Mouse (Mus musculus) CH12.LX (cell line): Measurements from ENCODE around the gene Pi16. TPM values are rescaled to one million over a fixed set of nuclear protein-coding genes. Genes with fewer than 3 reads are reported as not detected.

Source experiments
- DNase-seq: peaks from one replicate; pipeline ENCODE4 v3.0.0-alpha.2; 2013; ENCODE audit errors: extremely low read depth
- H3K27ac ChIP-seq: 2 replicates; pipeline ENCODE4 v1.5.1; 2012; ENCODE audit warnings: low read depth, mild to moderate bottlenecking, control low read depth, moderate library complexity; ENCODE audit not compliant: insufficient read depth
- H3K27me3 ChIP-seq: replicated peaks from 2 replicates; pipeline ENCODE3; 2012; ENCODE audit warnings: inconsistent platforms
- H3K36me3 ChIP-seq, 2 experiments: replicated peaks in 1 of 2; 2 replicates each; pipeline versions ENCODE3 to v1.6.1; 2012; ENCODE audit warnings: inconsistent platforms in 1 of 2, low read length in 1 of 2, mild to moderate bottlenecking in 1 of 2, mixed read lengths in 1 of 2, moderate library complexity in 1 of 2; ENCODE audit not compliant: control insufficient read depth in 1 of 2, insufficient read depth in 1 of 2
- H3K4me1 ChIP-seq, 2 experiments: 2 replicates each; pipeline ENCODE4 v1.6.1; 2012; ENCODE audit warnings: inconsistent platforms in 1 of 2, moderate library complexity in 1 of 2; ENCODE audit not compliant: insufficient read depth in 2 of 2, control insufficient read depth in 1 of 2
- H3K4me2 ChIP-seq: 2 replicates; pipeline ENCODE4 v1.6.1; 2012; ENCODE audit warnings: low read depth, mild to moderate bottlenecking, control low read depth; ENCODE audit not compliant: poor library complexity, insufficient read depth, severe bottlenecking
- H3K4me3 ChIP-seq, 3 experiments: fragments of 150-350 bp in 1 of 3; sonication (generic) in 1 of 3; replicated peaks in 1 of 3; 2 replicates each; pipeline versions ENCODE3 to v1.5.1; 2011 to 2012; ENCODE audit warnings: low read depth in 2 of 3, low read length in 2 of 3, mild to moderate bottlenecking in 2 of 3, moderate library complexity in 2 of 3, control low read depth in 1 of 3, improper control_type of control experiment in 1 of 3, inconsistent platforms in 1 of 3, mixed read lengths in 1 of 3; ENCODE audit not compliant: poor library complexity in 1 of 3
- H3K79me2 ChIP-seq: replicated peaks from 2 replicates; pipeline ENCODE4 v1.6.1; 2012; ENCODE audit warnings: mild to moderate bottlenecking, moderate library complexity; ENCODE audit not compliant: control insufficient read depth, poor library complexity, insufficient read depth, severe bottlenecking; ENCODE audit errors: extremely low read depth
- H3K9ac ChIP-seq: 2 replicates; pipeline ENCODE4 v1.6.1; 2012; ENCODE audit warnings: low read depth, mild to moderate bottlenecking, control low read depth, moderate library complexity; ENCODE audit not compliant: insufficient read depth
- H3K9me3 ChIP-seq: replicated peaks from 2 replicates; pipeline ENCODE3; 2012; ENCODE audit warnings: low read length, inconsistent platforms, mixed read lengths
- CHD1 ChIP-seq: IDR thresholded peaks from 2 replicates; pipeline ENCODE4 v1.6.1; 2012; ENCODE audit warnings: low read depth, low read length, improper control_type of control experiment, inconsistent platforms
- EP300 ChIP-seq: IDR thresholded peaks from 2 replicates; pipeline ENCODE4 v1.6.1; 2011; ENCODE audit warnings: low read length, improper control_type of control experiment
- ETS1 ChIP-seq: conservative IDR thresholded peaks from 2 replicates; pipeline ENCODE4 v1.6.1; 2012; ENCODE audit warnings: low read depth, mild to moderate bottlenecking, inconsistent platforms, low read length, improper control_type of control experiment, moderate library complexity
- IRF4 ChIP-seq: IDR thresholded peaks from 2 replicates; pipeline ENCODE4 v1.6.1; 2014; ENCODE audit warnings: low read depth, mild to moderate bottlenecking, inconsistent platforms, low read length, improper control_type of control experiment
- JUND ChIP-seq: conservative IDR thresholded peaks from 2 replicates; pipeline ENCODE4 v1.6.1; 2011; ENCODE audit warnings: low read depth, low read length, improper control_type of control experiment
- KAT2A ChIP-seq: IDR thresholded peaks from 2 replicates; pipeline ENCODE4 v1.6.1; 2012; ENCODE audit warnings: low read length, improper control_type of control experiment, inconsistent platforms; ENCODE audit not compliant: insufficient replicate concordance
- MAX ChIP-seq: IDR thresholded peaks from 2 replicates; pipeline ENCODE4 v1.6.1; 2011; ENCODE audit warnings: low read length, improper control_type of control experiment
- MAZ ChIP-seq: IDR thresholded peaks from 2 replicates; pipeline ENCODE4 v1.6.1; 2012; ENCODE audit warnings: low read depth, mild to moderate bottlenecking, inconsistent platforms, low read length, improper control_type of control experiment, moderate library complexity
- MEF2A ChIP-seq: IDR thresholded peaks from 2 replicates; pipeline ENCODE4 v1.6.1; 2014; ENCODE audit warnings: low read depth, mild to moderate bottlenecking, inconsistent platforms, low read length, improper control_type of control experiment, borderline replicate concordance
- MXI1 ChIP-seq: IDR thresholded peaks from 2 replicates; pipeline ENCODE4 v1.6.1; 2011; ENCODE audit warnings: mild to moderate bottlenecking, low read depth, low read length, improper control_type of control experiment
- MYC ChIP-seq: IDR thresholded peaks from 2 replicates; pipeline ENCODE4 v1.6.1; 2011; ENCODE audit warnings: low read depth, mild to moderate bottlenecking, improper control_type of control experiment, low read length
- NELFE ChIP-seq: IDR thresholded peaks from 2 replicates; pipeline ENCODE4 v1.6.1; 2011; ENCODE audit warnings: low read depth, low read length, improper control_type of control experiment
- NRF1 ChIP-seq: IDR thresholded peaks from 2 replicates; pipeline ENCODE4 v1.6.1; 2014; ENCODE audit warnings: low read depth, mild to moderate bottlenecking, inconsistent platforms, low read length, improper control_type of control experiment, moderate library complexity
- PAX5 ChIP-seq: IDR thresholded peaks from 2 replicates; pipeline ENCODE4 v1.6.1; 2012; ENCODE audit warnings: low read length, inconsistent platforms, mixed read lengths
- POLR2AphosphoS2 ChIP-seq: IDR thresholded peaks from 2 replicates; pipeline ENCODE4 v1.6.1; 2011; ENCODE audit warnings: low read depth, low read length, improper control_type of control experiment
- RAD21 ChIP-seq: IDR thresholded peaks from 2 replicates; pipeline ENCODE4 v1.6.1; 2011; ENCODE audit warnings: low read depth, mild to moderate bottlenecking, low read length, improper control_type of control experiment, moderate library complexity
- RCOR1 ChIP-seq: conservative IDR thresholded peaks from 2 replicates; pipeline ENCODE4 v1.6.1; 2012; ENCODE audit warnings: low read depth, mild to moderate bottlenecking, inconsistent platforms, low read length, improper control_type of control experiment
- TBP ChIP-seq: conservative IDR thresholded peaks from 2 replicates; pipeline ENCODE4 v1.6.1; 2011; ENCODE audit warnings: low read depth, low read length, improper control_type of control experiment
- TCF12 ChIP-seq: IDR thresholded peaks from 2 replicates; pipeline ENCODE4 v1.6.1; 2014; ENCODE audit warnings: low read depth, mild to moderate bottlenecking, inconsistent platforms, low read length, improper control_type of control experiment
- UBTF ChIP-seq: IDR thresholded peaks from 2 replicates; pipeline ENCODE4 v1.6.1; 2012; ENCODE audit warnings: low read depth, mild to moderate bottlenecking, inconsistent platforms, low read length, improper control_type of control experiment, moderate library complexity
- USF1 ChIP-seq: IDR thresholded peaks from 2 replicates; pipeline ENCODE4 v1.6.1; 2014; ENCODE audit warnings: low read depth, mild to moderate bottlenecking, inconsistent platforms, low read length, improper control_type of control experiment
- ZC3H11A ChIP-seq: IDR thresholded peaks from 2 replicates; pipeline ENCODE4 v1.6.1; 2012; ENCODE audit warnings: low read depth, mild to moderate bottlenecking, inconsistent platforms, low read length, improper control_type of control experiment
- ZKSCAN1 ChIP-seq: IDR thresholded peaks from 2 replicates; pipeline ENCODE4 v1.6.1; 2012; ENCODE audit warnings: low read depth, inconsistent platforms, low read length, improper control_type of control experiment, borderline replicate concordance
- dilution Hi-C: fragments of 300-500 bp; cut with MboI; formaldehyde crosslinking; loops from 2 replicates; pipeline ENCODE4 v1.14.3; 2020; ENCODE audit warnings: low sequenced_read_pairs; ENCODE audit not compliant: extremely low pct_unique_long_range_greater_than_20kb, extremely low pct_ligation_motif_present
- in situ Hi-C: fragments of 300-500 bp; cut with MboI; formaldehyde crosslinking; loops from 3 replicates; pipeline ENCODE4 v1.14.3; 2019; ENCODE audit warnings: low sequenced_read_pairs, low pct_ligation_motif_present, low pct_unique_long_range_greater_than_20kb, mixed read lengths
- polyA plus RNA-seq: library from polyadenylated mRNA; unstranded; fragments of >175 nt; gene quantifications from 2 replicates; pipeline ENCODE4 v1.2.1, GENCODE M21; 2012; ENCODE audit warnings: low read depth; ENCODE audit not compliant: insufficient read length
- total RNA-seq, 2 experiments: library from RNA; depleted of rRNA; stranded (reverse); fragments of 300-350 nt in 1 of 2; fragments of >200 nt in 1 of 2; gene quantifications; 2 replicates each; pipeline ENCODE4 v1.2.3; 2012 to 2014

Pi16 gene
- total and polyA plus RNA-seq, 3 experiments: 0.13 TPM; not detected in 2

GRCm38 (mm10) chr17:29295835-29296234, 21.6 kb upstream of the Pi16 start:
- Histone ChIP-seq H3K36me3 (peaks cover 56 to 88% of the 10 kb centered on the region in 2 experiments), H3K27ac (no peak overlapping the region), H3K4me3 (no peak overlapping the region), H3K9ac (no peak overlapping the region), H3K9me3 (peaks cover 4% of the 10 kb centered on the region), H3K4me1 (peaks cover 6 to 33% of the 10 kb centered on the region in 2 experiments; a peak in 3 of 4 replicates), H3K79me2 (no peaks in the 10 kb centered on the region), H3K27me3 (no peaks in the 10 kb centered on the region), H3K4me2 (no peak overlapping the region)
- dilution Hi-C loops (no loop called here), in situ Hi-C loops (no loop called here)
- TF ChIP-seq POLR2AphosphoS2: no peak
- no peak for TF ChIP-seq CHD1
- TF ChIP-seq MEF2A: no peak
- no peak for TF ChIP-seq UBTF
- no peak for TF ChIP-seq IRF4
- no peak for TF ChIP-seq USF1
- TF ChIP-seq JUND: no peak
- no peak for TF ChIP-seq NELFE
- TF ChIP-seq PAX5: no peak
- TF ChIP-seq MAX: no peak
- TF ChIP-seq ZC3H11A: no peak
- no peak for TF ChIP-seq ETS1
- TF ChIP-seq ZKSCAN1: no peak
- no peak for TF ChIP-seq TBP
- no peak for TF ChIP-seq MXI1
- no peak for DNase-seq

- H3K27ac ChIP-seq: no peak overlapping the region
- no peaks in the 10 kb centered on the region for H3K27me3 ChIP-seq
- H3K9me3 ChIP-seq: peaks cover 4% of the 10 kb centered on the region
- peaks cover 0 to 25% of the 10 kb centered on the region in 2 experiments; a peak in 2 of 4 replicates for H3K4me1 ChIP-seq
- H3K36me3 ChIP-seq: peaks cover 57 to 93% of the 10 kb centered on the region in 2 experiments
- no peak overlapping the region for H3K4me3 ChIP-seq
- H3K4me2 ChIP-seq: no peak overlapping the region
- dilution Hi-C loops: no loop called here
- in situ Hi-C loops: no loop called here
- no peak for TF ChIP-seq USF1
- TF ChIP-seq ETS1: no peak
- no peak for TF ChIP-seq ZKSCAN1
- no peak for TF ChIP-seq CHD1
- TF ChIP-seq MAZ: no peak
- no peak for TF ChIP-seq IRF4
- no peak for TF ChIP-seq UBTF
- no peak for TF ChIP-seq EP300
- no peak for TF ChIP-seq RCOR1
- no peak for TF ChIP-seq POLR2AphosphoS2
- no peak for TF ChIP-seq TCF12
- TF ChIP-seq NRF1: no peak
- no peak for TF ChIP-seq PAX5
- TF ChIP-seq KAT2A: no peak
- no peak for TF ChIP-seq TBP
- no peak for TF ChIP-seq RAD21
- TF ChIP-seq ZC3H11A: no peak
- no peak for TF ChIP-seq NELFE
- no peak for TF ChIP-seq MYC
- TF ChIP-seq, all 38 proteins: peak for 0
- Histone ChIP-seq H3K79me2 (no peaks in the 10 kb centered on the region), H3K9ac (no peak overlapping the region)
- DNase-seq: no peak
Measured at GRCm38 (mm10) chr17:29297321-29297720, 20.2 kb upstream of the Pi16 start.
